Mouse (Mus musculus) G1E (cell line): ENCODE data around the gene 2310011J03Rik.

ENCODE experiments used
- CTCF ChIP-seq: IDR thresholded peaks from 2 replicates; pipeline ENCODE4 v1.5.1; 2012; ENCODE audit warnings: low read depth, low read length, inconsistent platforms, mixed read lengths
- GATA1 ChIP-seq: IDR thresholded peaks from 2 replicates; pipeline ENCODE4 v1.6.1; 2012; ENCODE audit warnings: borderline replicate concordance, low read length, inconsistent platforms, mixed read lengths

- TF ChIP-seq GATA1 = no peak
- TF ChIP-seq CTCF = no peak
These were observed 15.9 kb downstream of the 2310011J03Rik start for GRCm38 (mm10) chr10:80304458-80304857.
